Mouse (Mus musculus) 3T3-L1 (cell line): ENCODE measurements around the gene Gm9268.
"Not testable (repeated sequence)": the region's sequence is repeated elsewhere in the genome, so short reads cannot be mapped to it uniquely, and the experiment has no call there.

Experiments
- DNase-seq: peaks from one replicate; pipeline ENCODE4 v3.0.0-alpha.2; 2015; ENCODE audit warnings: low read depth, low spot score

The Gm9268 gene

GRCm38 (mm10) chr7:43018465-43018864 is at the start of gene Gm9268:
Gene Gm9268, plus strand, starts transcription at chr7:43018765.
- DNase-seq = not testable (repeated sequence)

- DNase-seq = no peak
Observed at GRCm38 (mm10) chr7:42980098-42980497, 38.5 kb upstream of the Gm9268 start.

- no peak for DNase-seq
Observed at GRCm38 (mm10) chr7:42980739-42981138, 37.8 kb upstream of the Gm9268 start.

GRCm38 (mm10) chr7:43077831-43078230 is 59.3 kb downstream of the Gm9268 start:
- DNase-seq = no peak
